Mouse (Mus musculus) heart, postnatal 36 days (tissue): ENCODE results near the gene Wrap53. TPM values are rescaled to one million over a fixed set of nuclear protein-coding genes. Genes with fewer than 3 reads are reported as not detected.

Experiments used
- DNase-seq, 2 experiments: peaks; one replicate each; pipeline ENCODE4 v3.0.0; 2021 to 2022
- intact Hi-C: fragments of 180-260 bp; cut with DNase I; formaldehyde crosslinking; loops from one replicate; pipeline ENCODE4 v1.15.1; 2025
- total RNA-seq, 2 experiments: library from RNA; stranded (reverse); gene quantifications; 2 replicates each; pipeline ENCODE4 v1.2.3; 2021

Gene Wrap53
- total RNA-seq, 2 experiments from 2014 or later = 5.1 to 6.3 TPM

GRCm38 (mm10) chr11:69576307-69576706, 3.7 kb downstream of the Wrap53 start:
- no peak for DNase-seq
- intact Hi-C loops = no loop called here

- intact Hi-C loops = no loop called here
- DNase-seq = no peak
Measured at GRCm38 (mm10) chr11:69575220-69575619, 4.8 kb downstream of the Wrap53 start.

- intact Hi-C loops = no loop called here
- DNase-seq = no peak
Measured at GRCm38 (mm10) chr11:69565131-69565530, 14.9 kb downstream of the Wrap53 start.

GRCm38 (mm10) chr11:69564391-69564790, 15.7 kb downstream of the Wrap53 start:
- DNase-seq = no peak
- intact Hi-C loops = no loop called here

GRCm38 (mm10) chr11:69563373-69563772, 16.7 kb downstream of the Wrap53 start:
- intact Hi-C loops = no loop called here
- no peak for DNase-seq

GRCm38 (mm10) chr11:69560896-69561854, 18.9 kb downstream of the Wrap53 start:
- DNase-seq = no peak
- intact Hi-C loops = no loop called here

GRCm38 (mm10) chr11:69559851-69560765, 19.9 kb downstream of the Wrap53 start, which contains the start of gene Efnb3:
Gene Efnb3, minus strand, starts transcription at chr11:69560205.
- peak in 1 of 2 experiments; percentile 12 for DNase-seq

GRCm38 (mm10) chr11:69559183-69559582, 20.9 kb downstream of the Wrap53 start:
- peak; percentile 29 to 37 for DNase-seq

More at GRCm38 (mm10) chr11:69559851-69560765, 19.9 kb downstream of the Wrap53 start, which contains the start of gene Efnb3:
- intact Hi-C loops = no loop called here

GRCm38 (mm10) chr11:69558756-69559155, 21.3 kb downstream of the Wrap53 start:
- DNase-seq = no peak
- intact Hi-C loops = no loop called here

More at GRCm38 (mm10) chr11:69559183-69559582, 20.9 kb downstream of the Wrap53 start:
- intact Hi-C loops = no loop called here

GRCm38 (mm10) chr11:69557381-69557958, 22.6 kb downstream of the Wrap53 start:
- DNase-seq = no peak
- intact Hi-C loops = no loop called here

- intact Hi-C loops = no loop called here
Measured at GRCm38 (mm10) chr11:69554539-69555140, 25.4 kb downstream of the Wrap53 start.

GRCm38 (mm10) chr11:69553341-69553721, 26.7 kb downstream of the Wrap53 start:
- no peak for DNase-seq
- intact Hi-C loops = no loop called here

More at GRCm38 (mm10) chr11:69554539-69555140, 25.4 kb downstream of the Wrap53 start:
- DNase-seq = no peak

GRCm38 (mm10) chr11:69552622-69553340, 27.3 kb downstream of the Wrap53 start:
- DNase-seq = no peak
- intact Hi-C loops = no loop called here

GRCm38 (mm10) chr11:69551310-69551709, 28.7 kb downstream of the Wrap53 start:
- DNase-seq = no peak
- intact Hi-C loops = no loop called here

- no peak for DNase-seq
- intact Hi-C loops = no loop called here
Measured at GRCm38 (mm10) chr11:69549060-69549656, 30.9 kb downstream of the Wrap53 start, which contains the start of gene Dnah2. Gene Dnah2, minus strand, starts transcription at chr11:69549110.

- peak; percentile 49 to 52 for DNase-seq
- intact Hi-C loops = loop anchor here (2.0 kb wide), 2 partner anchors 32 to 66 kb away; no protein-coding TSS in a partner anchor
Measured at GRCm38 (mm10) chr11:69547071-69547470, 33.0 kb downstream of the Wrap53 start.

GRCm38 (mm10) chr11:69546423-69547053, 33.5 kb downstream of the Wrap53 start:
- intact Hi-C loops = loop anchor here (2.0 kb wide), 2 partner anchors 32 to 66 kb away; no protein-coding TSS in a partner anchor
- DNase-seq = peak; percentile 72 to 79

GRCm38 (mm10) chr11:69545957-69546356, 34.1 kb downstream of the Wrap53 start:
- DNase-seq = no peak
- intact Hi-C loops = loop anchor here (2.0 kb wide), 2 partner anchors 33 to 67 kb away; no protein-coding TSS in a partner anchor
